Mouse (Mus musculus) natural killer cell, adult 2 months (primary cell): ENCODE data around the gene Wnt8b.
A peak's percentile ranks its signal among the peaks of the same experiment; 100 is the strongest.
"Not testable (repeated sequence)": the region's sequence is repeated elsewhere in the genome, so short reads cannot be mapped to it uniquely, and the experiment has no call there.

Experiments
- DNase-seq, 2 experiments: peaks; one replicate each; pipeline ENCODE4 v3.0.0; 2022; ENCODE audit warnings: low spot score in 2 of 2

Gene Wnt8b

GRCm38 (mm10) chr19:44493128-44493527, at the start of gene Wnt8b:
Gene Wnt8b, plus strand, starts transcription at chr19:44493472.
- no peak for DNase-seq

DNA sequence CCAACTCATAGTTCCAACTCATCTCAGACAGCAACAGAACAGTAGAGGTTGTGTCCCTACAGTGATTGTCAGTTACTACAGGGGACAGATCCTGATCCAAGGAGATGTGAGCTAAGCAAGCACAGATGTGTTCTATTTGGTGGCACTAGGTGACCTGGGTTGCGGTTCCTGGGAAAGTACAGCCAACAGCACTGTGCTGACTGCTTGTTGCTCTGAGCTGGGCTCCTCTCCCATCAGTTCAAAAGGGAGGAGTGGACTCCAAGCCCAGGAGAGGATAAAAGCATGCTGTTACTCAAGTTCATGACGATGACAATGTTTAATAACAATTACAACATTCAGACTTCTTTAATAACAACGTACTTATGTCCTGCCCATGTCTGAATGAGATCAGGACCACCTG, 47.5 kb upstream of the Wnt8b start:
- no peak for DNase-seq

- no peak for DNase-seq
Observed at GRCm38 (mm10) chr19:44447927-44448326, 45.3 kb upstream of the Wnt8b start.

DNA sequence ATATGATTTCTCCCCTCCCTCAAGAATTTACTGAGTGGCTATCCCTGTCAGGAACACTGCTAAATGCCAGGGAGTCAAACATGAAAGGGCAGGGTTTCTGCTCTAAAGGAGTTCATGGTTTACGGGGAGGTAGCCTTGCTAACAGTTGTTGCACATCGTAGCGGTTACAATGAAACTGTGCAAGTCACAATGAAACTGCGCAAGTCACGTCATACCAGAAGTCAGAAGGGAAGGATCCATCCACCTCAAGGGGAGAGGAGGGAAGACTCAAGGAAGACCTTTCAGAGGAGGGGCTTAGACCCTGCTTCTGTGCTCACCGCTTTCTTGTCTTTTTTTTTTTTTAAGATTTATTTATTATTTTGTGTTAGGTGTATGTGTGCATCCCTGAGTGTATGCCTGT, 38.4 kb upstream of the Wnt8b start:
- DNase-seq = no peak

- DNase-seq = no peak
Observed at GRCm38 (mm10) chr19:44455356-44455755, 37.9 kb upstream of the Wnt8b start.

DNA sequence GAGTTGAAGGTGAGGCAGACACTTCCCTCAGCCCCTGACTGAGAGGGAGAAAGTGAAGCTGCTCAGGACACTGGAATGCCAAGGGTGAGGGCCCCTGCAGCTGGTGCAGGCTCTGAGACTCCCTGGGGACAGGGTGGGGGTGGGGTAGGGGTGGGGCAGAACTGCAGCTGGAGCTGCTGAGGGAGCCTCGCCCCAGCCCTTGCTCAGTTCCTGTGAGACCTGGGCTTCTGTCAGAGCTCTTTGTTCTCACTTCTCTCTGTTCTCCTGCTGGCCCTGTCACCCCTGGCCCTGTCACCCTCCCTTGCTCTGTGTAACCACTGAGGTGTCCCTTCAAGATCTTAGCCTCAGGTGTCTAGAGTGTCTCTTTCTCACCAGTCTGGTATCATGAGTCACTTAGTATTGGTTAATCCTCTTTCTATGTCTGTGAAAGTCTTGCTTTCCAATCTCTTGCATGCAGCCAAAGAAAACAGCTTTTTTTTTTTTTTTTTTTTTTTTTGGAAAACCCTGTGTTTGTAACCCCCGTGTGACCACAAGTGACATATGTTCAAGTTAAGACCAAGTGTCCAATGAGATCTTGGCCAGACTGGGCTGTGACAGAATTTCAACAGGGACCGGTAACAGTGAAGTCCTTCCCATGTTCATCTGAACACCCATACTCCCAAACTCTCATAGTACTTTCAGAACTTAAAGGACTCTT, 35.8 kb upstream of the Wnt8b start:
- DNase-seq = no peak

DNA sequence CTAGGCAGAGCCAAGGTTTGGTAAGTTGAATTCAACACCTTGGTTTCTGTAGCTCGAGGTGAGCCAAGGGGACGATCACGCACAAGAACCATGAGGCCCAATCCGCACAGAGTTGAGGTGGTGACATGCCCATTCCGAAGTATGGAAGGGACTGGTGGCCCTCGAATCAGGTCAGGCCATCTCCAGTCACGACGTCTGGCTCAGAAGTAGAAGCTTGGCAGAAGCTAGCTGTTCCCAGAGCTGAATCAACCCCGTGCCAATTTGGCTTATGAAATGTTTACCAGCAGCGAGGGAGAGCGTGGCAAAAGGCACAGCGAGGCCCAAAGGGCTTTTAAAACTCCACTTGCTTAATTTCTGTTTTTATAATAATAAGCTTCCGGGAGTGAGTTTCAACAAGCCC, 34.6 kb upstream of the Wnt8b start:
- DNase-seq = no peak

DNA sequence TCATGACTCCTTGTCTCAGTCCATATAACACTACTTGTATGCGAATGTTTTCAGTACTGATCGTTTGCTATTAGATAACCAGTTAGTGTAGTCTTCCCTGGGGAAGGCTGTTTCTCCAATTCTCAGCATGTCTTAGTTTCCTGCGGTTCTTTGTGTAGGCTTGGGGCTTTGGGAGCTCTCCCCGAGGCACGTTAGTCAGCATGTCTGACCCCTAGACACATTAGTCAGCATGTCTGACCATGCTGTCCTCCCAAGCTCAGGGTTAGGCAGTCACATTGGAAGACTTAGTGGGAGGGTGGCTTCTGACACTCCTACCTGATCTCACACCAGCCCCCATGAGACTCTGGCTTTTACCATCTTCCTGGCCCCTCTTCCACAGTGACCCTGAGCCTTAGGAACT, 32.8 kb upstream of the Wnt8b start:
- no peak for DNase-seq

DNA sequence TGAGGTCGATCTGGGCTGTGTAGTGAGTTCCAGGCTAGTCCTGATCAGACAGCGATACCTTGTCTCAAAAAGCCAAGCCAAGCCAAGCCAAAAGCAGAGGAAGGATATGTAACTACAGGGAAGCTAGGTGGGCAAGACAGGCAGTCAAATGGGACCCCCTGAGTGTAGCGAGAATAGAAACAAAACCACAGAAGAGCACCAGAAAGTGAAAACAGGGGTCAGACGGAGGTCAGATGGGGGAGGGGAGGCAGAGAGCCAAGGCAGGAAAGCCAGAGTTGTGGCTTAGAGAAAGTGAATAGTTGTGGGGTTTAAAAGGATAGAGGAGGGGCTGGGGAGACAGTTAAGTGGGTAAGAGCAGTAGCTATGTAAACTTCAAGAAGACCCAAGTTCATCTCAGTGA, 31.8 kb upstream of the Wnt8b start:
- peak in 1 of 2 experiments; percentile 16 for DNase-seq

GRCm38 (mm10) chr19:44462141-44462540, 31.1 kb upstream of the Wnt8b start:
- DNase-seq = no peak

DNA sequence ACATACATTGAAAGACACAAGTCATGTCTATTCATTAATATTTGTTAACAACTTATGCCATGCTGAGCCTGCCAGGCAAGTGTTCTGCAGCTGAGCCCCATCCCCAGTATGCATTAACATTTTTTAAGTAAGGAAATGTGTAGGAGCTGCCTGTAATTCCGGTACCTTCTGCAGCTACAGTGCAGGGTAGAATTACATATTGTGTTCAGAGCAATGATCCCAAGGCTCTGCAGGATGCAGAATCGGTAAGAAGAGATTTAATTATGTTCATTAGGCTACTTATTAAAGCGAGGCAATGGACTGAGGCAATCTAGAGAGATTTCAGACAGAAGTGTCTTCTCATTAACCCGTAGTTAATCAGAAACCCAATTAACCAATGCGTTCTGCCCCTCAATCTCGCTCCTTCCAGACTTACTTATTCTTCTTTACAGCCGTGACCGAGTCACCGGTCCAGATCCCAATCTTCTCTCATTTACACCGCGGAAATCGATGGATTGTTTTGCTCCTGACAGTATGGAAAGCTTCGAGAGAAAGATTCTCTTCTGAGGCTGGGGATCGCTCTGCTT, 27.2 kb upstream of the Wnt8b start:
- DNase-seq = not testable (repeated sequence)

DNA sequence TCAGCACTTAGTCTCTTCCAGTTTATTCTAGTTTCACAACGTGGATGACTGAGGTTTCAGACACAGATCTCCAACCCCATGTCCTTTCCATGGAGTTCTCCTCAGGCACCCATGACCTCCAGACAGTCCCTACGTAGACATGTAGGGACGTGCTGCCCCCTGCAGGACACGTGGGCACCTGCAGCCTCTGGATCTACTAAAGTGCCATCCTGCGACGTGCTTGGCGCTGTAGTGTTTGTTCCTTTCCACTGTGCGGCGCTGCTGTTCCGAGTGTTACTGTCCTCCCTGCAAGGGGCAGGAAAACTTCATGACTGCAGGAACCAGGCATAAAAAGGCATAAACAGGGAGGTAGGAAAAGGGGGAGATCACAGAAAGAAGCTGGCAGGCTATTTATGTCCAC, 19.1 kb upstream of the Wnt8b start:
- peak; percentile 42 to 80 for DNase-seq

GRCm38 (mm10) chr19:44475268-44475667, 18.0 kb upstream of the Wnt8b start:
- DNase-seq = no peak

GRCm38 (mm10) chr19:44476541-44476940, 16.7 kb upstream of the Wnt8b start:
- DNase-seq = no peak

GRCm38 (mm10) chr19:44487266-44487665, 6.0 kb upstream of the Wnt8b start:
- peak; percentile 34 to 62 for DNase-seq

- DNase-seq = no peak
Observed at GRCm38 (mm10) chr19:44496511-44496910, 3.2 kb downstream of the Wnt8b start.

DNA sequence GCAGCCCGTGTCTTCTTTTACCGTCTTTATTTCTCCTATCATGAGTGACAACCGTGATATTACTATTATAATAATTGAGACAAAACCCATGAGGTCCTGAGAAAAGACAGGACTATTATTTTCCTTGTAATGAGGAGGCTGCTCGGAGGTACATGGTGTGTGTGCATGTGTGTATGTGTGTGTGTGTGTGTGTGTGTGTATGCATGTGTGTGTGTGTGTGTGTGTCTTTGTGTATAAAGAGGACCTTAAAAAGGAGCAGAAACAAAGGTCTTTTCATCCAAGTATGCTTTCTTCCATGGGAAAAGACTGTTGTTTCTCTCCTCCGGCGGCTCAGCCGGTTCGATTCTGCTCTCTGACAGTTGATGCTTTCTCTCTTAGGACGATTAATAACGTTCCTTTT, 3.7 kb downstream of the Wnt8b start:
- no peak for DNase-seq

DNA sequence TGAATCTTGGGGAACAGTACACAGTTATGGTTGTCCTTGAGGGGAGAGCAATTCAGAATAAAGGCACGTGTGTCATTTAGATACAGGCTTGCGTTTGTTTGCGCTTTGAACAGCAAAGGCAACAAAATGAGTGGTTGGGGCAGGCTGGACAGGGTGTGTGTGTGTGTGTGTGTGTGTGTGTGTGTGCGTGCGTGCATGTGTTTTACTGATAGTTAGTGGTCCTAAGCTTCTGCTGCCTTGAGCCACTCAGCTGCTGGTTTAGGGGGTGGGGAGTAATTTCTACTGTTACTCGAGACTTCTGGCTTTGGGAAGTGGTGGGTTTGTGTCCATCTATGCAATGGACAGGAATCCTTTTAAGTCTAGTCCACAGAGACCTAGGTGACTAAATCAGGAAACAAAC, 5.7 kb downstream of the Wnt8b start:
- no peak for DNase-seq

DNA sequence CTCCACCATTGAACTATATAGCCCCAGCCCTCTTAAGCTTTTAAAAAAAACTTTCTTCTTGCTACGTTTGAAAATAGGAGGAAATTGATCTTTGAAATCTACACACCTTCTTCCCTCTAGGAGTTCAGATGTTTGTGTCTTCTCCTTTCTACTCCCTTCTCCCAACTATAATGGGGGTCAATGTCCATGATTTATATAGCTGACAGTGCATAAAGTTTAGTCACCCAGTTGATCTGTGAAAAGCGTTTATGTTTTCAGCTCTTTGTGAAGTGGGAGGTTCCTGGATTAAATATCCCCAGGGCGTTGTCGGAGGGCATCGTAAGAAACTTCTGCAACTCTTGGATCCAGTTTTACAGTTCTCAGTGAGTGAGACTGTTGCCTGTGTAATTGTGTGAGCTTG, 7.0 kb downstream of the Wnt8b start:
- no peak for DNase-seq

DNA sequence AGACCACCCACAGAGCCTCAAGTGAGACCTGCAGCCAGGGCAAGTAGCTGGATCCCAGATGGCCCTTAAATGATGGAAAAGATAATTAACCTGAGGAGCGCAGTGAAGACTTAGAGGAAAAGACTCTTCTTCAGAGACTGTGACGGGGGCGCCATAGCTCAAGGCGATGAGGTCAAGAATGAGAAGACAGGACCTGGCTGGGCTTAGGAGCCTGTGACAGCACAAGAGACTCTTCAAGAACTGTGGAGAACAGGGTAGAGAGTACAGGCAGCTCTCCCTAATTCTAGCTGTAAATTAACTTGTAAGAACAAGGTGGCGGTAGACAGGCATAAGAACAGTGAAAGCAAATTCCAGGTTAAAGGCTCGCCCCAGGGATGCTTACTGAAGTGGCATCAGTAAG, 8.7 kb downstream of the Wnt8b start:
- DNase-seq = no peak

DNA sequence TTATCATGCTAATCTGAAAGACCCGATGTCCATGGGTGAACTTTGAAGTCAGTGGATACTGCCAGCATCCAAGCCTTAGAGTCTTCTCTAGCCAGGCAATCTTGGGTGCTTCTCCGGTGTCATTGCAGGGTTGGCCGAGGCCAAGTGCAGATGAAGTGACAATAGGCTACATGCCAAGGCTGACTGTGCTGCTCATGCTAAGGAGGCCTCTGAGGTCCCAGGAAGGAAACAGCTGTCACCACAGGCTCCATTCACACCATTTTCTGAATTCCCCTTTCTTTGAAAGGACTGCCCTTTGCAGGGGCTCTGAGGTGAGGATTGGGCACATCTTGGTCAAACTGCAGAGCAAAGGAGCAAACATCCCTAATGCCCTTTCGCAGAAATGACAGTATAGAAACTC, 9.5 kb downstream of the Wnt8b start:
- no peak for DNase-seq

DNA sequence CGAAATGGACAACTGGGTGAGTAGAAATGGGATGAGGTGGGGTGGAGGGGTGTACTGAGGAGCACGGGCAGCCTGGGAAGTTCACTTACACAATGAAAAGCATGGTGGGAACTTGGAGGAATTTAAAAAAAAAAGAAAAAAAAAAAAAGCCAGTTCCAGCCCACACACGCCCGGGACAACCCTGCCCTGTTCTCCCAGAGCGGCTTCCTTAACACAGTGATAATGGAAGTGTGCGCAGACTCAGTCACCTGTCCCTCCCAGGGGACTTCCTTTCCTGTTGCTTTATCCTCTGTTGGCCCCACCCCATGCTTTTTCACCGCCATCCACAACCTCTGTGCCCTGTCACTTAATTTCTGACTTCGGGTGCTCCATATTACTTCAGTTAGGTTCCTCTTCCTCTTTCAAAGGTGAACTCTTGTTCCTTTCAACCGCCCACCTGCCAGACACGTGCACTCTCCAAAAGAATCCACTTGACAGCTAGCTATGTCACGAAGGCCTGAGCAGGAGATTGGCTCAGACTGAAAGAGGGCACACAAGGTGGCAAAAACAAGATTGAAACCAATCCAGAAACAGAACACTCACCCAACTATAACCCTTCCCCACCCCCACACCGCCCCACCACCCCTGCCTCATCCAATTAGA, 17.4 kb downstream of the Wnt8b start:
- DNase-seq = peak in 1 of 2 experiments; percentile 43

GRCm38 (mm10) chr19:44511451-44512231, 18.4 kb downstream of the Wnt8b start:
- no peak for DNase-seq
